Mouse (Mus musculus): ENCODE results near the gene Tex9.

DNA sequence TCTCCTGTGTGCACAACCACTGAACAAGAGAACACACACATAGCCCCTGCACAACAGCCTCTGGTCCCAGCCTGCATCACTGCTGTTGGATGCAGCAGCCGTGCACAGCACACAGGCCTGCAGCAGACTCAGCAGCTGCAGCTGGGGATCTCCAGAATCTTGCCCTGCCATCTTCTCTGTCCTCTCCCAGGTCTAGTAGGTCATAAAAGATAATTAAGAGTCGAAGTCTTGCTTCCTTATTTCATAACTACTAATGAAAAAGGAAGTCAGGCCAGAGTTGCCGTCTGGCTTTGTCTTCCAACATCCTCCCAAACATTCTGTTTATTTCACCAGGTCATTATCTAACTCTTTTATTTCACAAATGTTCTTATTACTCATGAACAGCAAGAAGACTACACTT lies 31.2 kb downstream of the Tex9 start:
- no peak for TF ChIP-seq CTCF (IDR thresholded peaks at IDR 0.05)
- TF ChIP-seq POLR2A (IDR thresholded peaks at IDR 0.05; ENCODE audit: insufficient read depth, low read depth, low read length), result no peak

All from heart, adult 2 months (tissue).